Mouse (Mus musculus) liver, adult (tissue): Measurements from ENCODE around the gene Rgs7bp.

Experiments
- GATA4 ChIP-seq: IDR thresholded peaks from 2 replicates; pipeline ENCODE4 v1.6.1; 2014; ENCODE audit warnings: mild to moderate bottlenecking, low read length; ENCODE audit not compliant: insufficient replicate concordance

Rgs7bp gene

GRCm38 (mm10) chr13:104918663-104919062 is 136.1 kb downstream of the Rgs7bp start:
- no peak for TF ChIP-seq GATA4

- TF ChIP-seq GATA4, result no peak
Observed at GRCm38 (mm10) chr13:104916106-104916505, 138.6 kb downstream of the Rgs7bp start.

GRCm38 (mm10) chr13:104914288-104914895 is 140.3 kb downstream of the Rgs7bp start:
- TF ChIP-seq GATA4, result no peak

GRCm38 (mm10) chr13:104908691-104909090 is 146.0 kb downstream of the Rgs7bp start:
- no peak for TF ChIP-seq GATA4
